Mouse (Mus musculus) MEL (cell line): Measurements from ENCODE around the gene Blcap. TPM values are rescaled to one million over a fixed set of nuclear protein-coding genes. Genes with fewer than 3 reads are reported as not detected.

Experiments
- DNase-seq: peaks from one replicate; pipeline ENCODE4 v3.0.0; 2011; ENCODE audit warnings: low read depth, low spot score
- H3K27ac ChIP-seq: 2 replicates; pipeline ENCODE4 v1.5.1; 2012; ENCODE audit warnings: low read depth, mild to moderate bottlenecking, control low read depth, low read length, moderate library complexity; ENCODE audit not compliant: control insufficient read depth
- H3K27me3 ChIP-seq, 2 experiments: fragments of 150-350 bp in 1 of 2; sonication (generic) in 1 of 2; 2 replicates each; pipeline ENCODE4 v1.6.1; 2012; ENCODE audit warnings: low read length in 2 of 2, mild to moderate bottlenecking in 2 of 2, improper control_type of control experiment in 1 of 2, moderate library complexity in 1 of 2; ENCODE audit not compliant: insufficient read depth in 2 of 2, control insufficient read depth in 1 of 2
- H3K36me3 ChIP-seq, 2 experiments: 2 replicates each; pipeline ENCODE4 v1.6.1; 2012 to 2014; ENCODE audit warnings: low read length in 2 of 2, improper control_type of control experiment in 1 of 2, inconsistent platforms in 1 of 2, mild to moderate bottlenecking in 1 of 2; ENCODE audit not compliant: insufficient read depth in 2 of 2, control insufficient read depth in 1 of 2
- H3K4me1 ChIP-seq, 2 experiments: fragments of 150-350 bp in 1 of 2; sonication (generic) in 1 of 2; 2 replicates each; pipeline ENCODE4 v1.6.1; 2012; ENCODE audit warnings: low read length in 2 of 2, improper control_type of control experiment in 1 of 2, mild to moderate bottlenecking in 1 of 2; ENCODE audit not compliant: insufficient read depth in 2 of 2, control insufficient read depth in 1 of 2
- H3K4me3 ChIP-seq, 2 experiments: fragments of 150-350 bp in 1 of 2; sonication (generic) in 1 of 2; 2 replicates each; pipeline ENCODE4 v1.5.1; 2012; ENCODE audit warnings: low read depth in 2 of 2, low read length in 2 of 2, mild to moderate bottlenecking in 2 of 2, moderate library complexity in 2 of 2, control low read depth in 1 of 2, improper control_type of control experiment in 1 of 2; ENCODE audit not compliant: control insufficient read depth in 1 of 2, insufficient read depth in 1 of 2
- H3K79me2 ChIP-seq: 2 replicates; pipeline ENCODE4 v1.6.1; 2012; ENCODE audit warnings: mild to moderate bottlenecking, low read length, moderate library complexity; ENCODE audit not compliant: control insufficient read depth, poor library complexity, insufficient read depth
- H3K9ac ChIP-seq: 2 replicates; pipeline ENCODE4 v1.6.1; 2012; ENCODE audit warnings: low read depth, mild to moderate bottlenecking, control low read depth, low read length, moderate library complexity; ENCODE audit not compliant: control insufficient read depth, poor library complexity, severe bottlenecking
- H3K9me3 ChIP-seq: fragments of 150-350 bp; sonication (generic); replicated peaks from 2 replicates; pipeline ENCODE4 v1.6.1; 2012; ENCODE audit warnings: mild to moderate bottlenecking, low read length, improper control_type of control experiment, moderate library complexity; ENCODE audit not compliant: insufficient read depth
- BHLHE40 ChIP-seq: IDR thresholded peaks from 2 replicates; pipeline ENCODE4 v1.6.1; 2012; ENCODE audit warnings: low read depth, mild to moderate bottlenecking, inconsistent platforms, low read length, improper control_type of control experiment, borderline replicate concordance
- CHD2 ChIP-seq: IDR thresholded peaks from 2 replicates; pipeline ENCODE4 v1.6.1; 2011; ENCODE audit warnings: low read length, improper control_type of control experiment
- CTCF ChIP-seq, 3 experiments: IDR thresholded peaks in 2 of 3; conservative IDR thresholded peaks in 1 of 3; 2 replicates each; pipeline ENCODE4 v1.5.1; 2011 to 2012; ENCODE audit warnings: low read length in 3 of 3, low read depth in 2 of 3, mild to moderate bottlenecking in 2 of 3, improper control_type of control experiment in 1 of 3, inconsistent platforms in 1 of 3, mixed read lengths in 1 of 3, moderate library complexity in 1 of 3; ENCODE audit not compliant: control insufficient read depth in 1 of 3, insufficient read depth in 1 of 3, poor library complexity in 1 of 3, severe bottlenecking in 1 of 3
- EP300 ChIP-seq, 2 experiments: IDR thresholded peaks; 2 replicates each; pipeline ENCODE4 v1.6.1; 2011; ENCODE audit warnings: improper control_type of control experiment in 2 of 2, low read length in 2 of 2, low read depth in 1 of 2, mild to moderate bottlenecking in 1 of 2
- GATA1 ChIP-seq: IDR thresholded peaks from 2 replicates; pipeline ENCODE4 v1.6.1; 2011; ENCODE audit warnings: low read depth, low read length, improper control_type of control experiment
- KAT2A ChIP-seq: conservative IDR thresholded peaks from 2 replicates; pipeline ENCODE4 v1.6.1; 2012; ENCODE audit warnings: low read depth, low read length, improper control_type of control experiment, inconsistent platforms
- MAFK ChIP-seq: IDR thresholded peaks from 2 replicates; pipeline ENCODE4 v1.6.1; 2011; ENCODE audit warnings: low read depth, mild to moderate bottlenecking, low read length, improper control_type of control experiment, borderline replicate concordance
- MAZ ChIP-seq: IDR thresholded peaks from 2 replicates; pipeline ENCODE4 v1.6.1; 2012; ENCODE audit warnings: low read depth, mild to moderate bottlenecking, inconsistent platforms, low read length, improper control_type of control experiment
- MEF2A ChIP-seq: IDR thresholded peaks from 2 replicates; pipeline ENCODE4 v1.6.1; 2014; ENCODE audit warnings: low read depth, mild to moderate bottlenecking, inconsistent platforms, low read length, improper control_type of control experiment; ENCODE audit not compliant: poor library complexity, insufficient replicate concordance, severe bottlenecking; ENCODE audit errors: extremely low read depth
- MYC ChIP-seq: IDR thresholded peaks from 2 replicates; pipeline ENCODE4 v1.6.1; 2011; ENCODE audit warnings: low read depth, mild to moderate bottlenecking, low read length, improper control_type of control experiment, moderate library complexity
- NELFE ChIP-seq: IDR thresholded peaks from 2 replicates; pipeline ENCODE4 v1.6.1; 2011; ENCODE audit warnings: low read depth, low read length, improper control_type of control experiment
- POLR2A ChIP-seq, 2 experiments: IDR thresholded peaks; 2 replicates each; pipeline ENCODE4 v1.6.1; 2011 to 2012; ENCODE audit warnings: low read length in 2 of 2, mild to moderate bottlenecking in 2 of 2, control low read depth in 1 of 2, improper control_type of control experiment in 1 of 2, low read depth in 1 of 2, moderate library complexity in 1 of 2; ENCODE audit not compliant: control insufficient read depth in 1 of 2, insufficient read depth in 1 of 2, poor library complexity in 1 of 2
- RCOR1 ChIP-seq: IDR thresholded peaks from 2 replicates; pipeline ENCODE4 v1.6.1; 2012; ENCODE audit warnings: low read depth, mild to moderate bottlenecking, inconsistent platforms, low read length, improper control_type of control experiment
- SIN3A ChIP-seq: IDR thresholded peaks from 2 replicates; pipeline ENCODE4 v1.6.1; 2012; ENCODE audit warnings: low read length, improper control_type of control experiment, inconsistent platforms
- SMC3 ChIP-seq: IDR thresholded peaks from 2 replicates; pipeline ENCODE4 v1.6.1; 2011; ENCODE audit warnings: low read depth, low read length, improper control_type of control experiment
- TAL1 ChIP-seq: IDR thresholded peaks from 2 replicates; pipeline ENCODE4 v1.6.1; 2012; ENCODE audit warnings: mild to moderate bottlenecking, inconsistent platforms, low read length, moderate library complexity, mixed read lengths
- USF1 ChIP-seq: IDR thresholded peaks from 2 replicates; pipeline ENCODE4 v1.6.1; 2014; ENCODE audit warnings: low read depth, mild to moderate bottlenecking, inconsistent platforms, low read length, improper control_type of control experiment, moderate library complexity
- USF2 ChIP-seq, 2 experiments: IDR thresholded peaks; 2 replicates each; pipeline ENCODE4 v1.6.1; 2011 to 2012; ENCODE audit warnings: improper control_type of control experiment in 2 of 2, low read length in 2 of 2, borderline replicate concordance in 1 of 2, inconsistent platforms in 1 of 2, low read depth in 1 of 2, mild to moderate bottlenecking in 1 of 2; ENCODE audit not compliant: insufficient read depth in 1 of 2
- ZC3H11A ChIP-seq: IDR thresholded peaks from 2 replicates; pipeline ENCODE4 v1.6.1; 2012; ENCODE audit warnings: low read depth, mild to moderate bottlenecking, inconsistent platforms, low read length, improper control_type of control experiment
- ZKSCAN1 ChIP-seq: IDR thresholded peaks from 2 replicates; pipeline ENCODE4 v1.6.1; 2012; ENCODE audit warnings: low read depth, mild to moderate bottlenecking, inconsistent platforms, low read length, improper control_type of control experiment, moderate library complexity
- ZNF384 ChIP-seq: IDR thresholded peaks from 2 replicates; pipeline ENCODE4 v1.6.1; 2012; ENCODE audit warnings: low read depth, mild to moderate bottlenecking, inconsistent platforms, low read length, improper control_type of control experiment
- polyA plus RNA-seq, 2 experiments: library from polyadenylated mRNA; stranded (reverse) in 1 of 2; unstranded in 1 of 2; fragments of >175 nt in 1 of 2; fragments of >200 nt in 1 of 2; gene quantifications; 2 replicates each; pipeline versions ENCODE4 v1.2.1 to v1.2.4; 2012; ENCODE audit warnings: low replicate concordance in 2 of 2, low read depth in 1 of 2; ENCODE audit not compliant: insufficient read length in 2 of 2, insufficient read depth in 1 of 2, missing spikeins in 1 of 2
- total RNA-seq: library from RNA; depleted of rRNA; stranded (reverse); fragments of 300-350 nt; gene quantifications from 2 replicates; pipeline ENCODE4 v1.2.3, GENCODE M21; 2012

Gene Blcap
- total and polyA plus RNA-seq, 3 experiments, result 11.6 to 19.1 TPM; not detected in 1

- TF ChIP-seq EP300 (IDR thresholded peaks at IDR 0.05; ENCODE audit: low read depth in 1 of 2, low read length in 2 of 2) (no peak), SIN3A (no peak), KAT2A (no peak), MAFK (no peak), MEF2A (no peak), ZC3H11A (no peak), USF2 (IDR thresholded peaks at IDR 0.05; ENCODE audit: borderline replicate concordance in 1 of 2, insufficient read depth in 1 of 2, low read depth in 1 of 2, low read length in 2 of 2) (no peak), ZNF384 (no peak), BHLHE40 (no peak), MAZ (no peak), POLR2A (IDR thresholded peaks at IDR 0.05; ENCODE audit: control insufficient read depth in 1 of 2, insufficient read depth in 1 of 2, low read depth in 1 of 2, low read length in 2 of 2, poor library complexity in 1 of 2) (no peak), CHD2 (no peak)
- H3K79me2 ChIP-seq, result peaks cover 25% of the 10 kb centered on the region
- H3K4me3 ChIP-seq, result no peak overlapping the region
- no peak overlapping the region for H3K9ac ChIP-seq
- DNase-seq, result no peak
- H3K27me3 ChIP-seq, result no peaks in the 10 kb centered on the region
- peaks cover 0 to 19% of the 10 kb centered on the region in 2 experiments; a peak in 3 of 4 replicates for H3K4me1 ChIP-seq
- no peaks in the 10 kb centered on the region for H3K9me3 ChIP-seq
- peaks cover 0 to 17% of the 10 kb centered on the region in 2 experiments; a peak in 3 of 4 replicates for H3K36me3 ChIP-seq
- H3K27ac ChIP-seq, result no peak overlapping the region
Measured at GRCm38 (mm10) chr2:157560302-157560701, 10.8 kb downstream of the Blcap start.

DNA sequence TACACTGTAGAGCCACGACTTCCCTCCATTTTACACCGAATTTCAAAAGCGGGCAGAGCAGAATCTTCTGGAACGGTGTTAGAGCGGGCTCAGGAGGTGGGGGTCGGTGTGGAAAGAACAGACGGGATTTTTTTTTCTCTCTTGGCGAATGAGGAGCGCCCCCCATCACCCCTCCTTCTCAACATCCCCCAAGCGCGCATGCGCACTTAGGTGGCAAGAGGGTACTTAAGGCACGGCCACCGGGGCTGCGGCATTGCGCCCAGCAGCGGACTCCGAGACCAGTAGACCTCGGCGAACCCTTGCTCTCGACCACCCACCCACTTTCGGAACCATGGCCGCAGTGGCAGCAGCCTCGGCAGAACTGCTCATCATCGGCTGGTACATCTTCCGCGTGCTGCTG lies 11.2 kb downstream of the Blcap start, which contains the start of gene Nnat:
Nnat (plus strand) TSS at position 221 of the 400 bp plus-strand sequence.
- H3K4me3 ChIP-seq, result no peak within 1 kb of the TSS
- peaks cover 0 to 13% of the 10 kb centered on the region in 2 experiments; a peak in 3 of 4 replicates for H3K36me3 ChIP-seq
- H3K79me2 ChIP-seq, result peaks cover 22% of the 10 kb centered on the region
- H3K27ac ChIP-seq, result no peak within 1 kb of the TSS
- TF ChIP-seq NELFE (no peak), GATA1 (no peak), EP300 (IDR thresholded peaks at IDR 0.05; ENCODE audit: low read depth in 1 of 2, low read length in 2 of 2) (no peak), RCOR1 (no peak), MYC (no peak), TAL1 (no peak), SMC3 (no peak), USF2 (IDR thresholded peaks at IDR 0.05; ENCODE audit: borderline replicate concordance in 1 of 2, insufficient read depth in 1 of 2, low read depth in 1 of 2, low read length in 2 of 2) (no peak), USF1 (no peak), SIN3A (no peak), CTCF (IDR thresholded peaks at IDR 0.05 in 2 of 3, conservative IDR thresholded peaks at IDR 0.05 in 1 of 3; ENCODE audit: control insufficient read depth in 1 of 3, insufficient read depth in 1 of 3, low read depth in 2 of 3, low read length in 3 of 3, poor library complexity in 1 of 3, severe bottlenecking in 1 of 3) (no peak), ZKSCAN1 (no peak)
- DNase-seq, result no peak
- H3K9me3 ChIP-seq, result no peaks in the 10 kb centered on the region
- no peaks in the 10 kb centered on the region for H3K27me3 ChIP-seq
- no peak within 1 kb of the TSS for H3K9ac ChIP-seq
- H3K4me1 ChIP-seq, result peaks cover 0 to 15% of the 10 kb centered on the region in 2 experiments; a peak in 2 of 4 replicates
